Mouse (Mus musculus) spleen, postnatal 4 days (tissue): Measurements from ENCODE around the gene Gm12184.
"Not testable (repeated sequence)": the region's sequence is repeated elsewhere in the genome, so short reads cannot be mapped to it uniquely, and the experiment has no call there.

ENCODE experiments used
- DNase-seq, 2 experiments: peaks; one replicate each; pipeline ENCODE4 v3.0.0; 2022; ENCODE audit warnings: low spot score in 2 of 2

The Gm12184 gene

GRCm38 (mm10) chr11:48825979-48826751 is at the start of gene Gm12184, which contains the start of gene Trim7:
Gene Gm12184, minus strand, starts transcription at chr11:48826655.
Gene Trim7, plus strand, starts transcription at chr11:48826140.
- DNase-seq: not testable (repeated sequence)

GRCm38 (mm10) chr11:48875343-48875837 is 48.9 kb upstream of the Gm12184 start:
- DNase-seq: not testable (repeated sequence)

GRCm38 (mm10) chr11:48874465-48874864 is 48.0 kb upstream of the Gm12184 start:
- peak; percentile 64 to 79 for DNase-seq

GRCm38 (mm10) chr11:48873591-48874290 is 47.3 kb upstream of the Gm12184 start:
- DNase-seq: peak; percentile 44 to 61

- peak in 1 of 2 experiments; percentile 64 for DNase-seq
These were observed 46.3 kb upstream of the Gm12184 start for GRCm38 (mm10) chr11:48872695-48873300.

- DNase-seq: peak in 1 of 2 experiments; percentile 73
These were observed 45.5 kb upstream of the Gm12184 start for GRCm38 (mm10) chr11:48871817-48872541.

GRCm38 (mm10) chr11:48871201-48871772 is 44.8 kb upstream of the Gm12184 start, which contains the start of gene Irgm1:
Gene Irgm1, minus strand, starts transcription at chr11:48871683.
- DNase-seq: peak; percentile 74 to 85

GRCm38 (mm10) chr11:48870781-48871180 is 44.3 kb upstream of the Gm12184 start:
- DNase-seq: peak in 1 of 2 experiments; percentile 61

- DNase-seq: peak in 1 of 2 experiments; percentile 64
These were observed 43.1 kb upstream of the Gm12184 start for GRCm38 (mm10) chr11:48869380-48870110.

GRCm38 (mm10) chr11:48866481-48866880 is 40.0 kb upstream of the Gm12184 start:
- DNase-seq: no peak

GRCm38 (mm10) chr11:48863808-48864207 is 37.4 kb upstream of the Gm12184 start:
- no peak for DNase-seq

GRCm38 (mm10) chr11:48862784-48863319 is 36.4 kb upstream of the Gm12184 start:
- no peak for DNase-seq

- peak; percentile 58 to 74 for DNase-seq
These were observed 32.6 kb upstream of the Gm12184 start for GRCm38 (mm10) chr11:48859014-48859413.

- DNase-seq: peak; percentile 82 to 91
These were observed 27.2 kb upstream of the Gm12184 start for GRCm38 (mm10) chr11:48853474-48854180.

GRCm38 (mm10) chr11:48852624-48853473 is 26.4 kb upstream of the Gm12184 start:
- DNase-seq: peak in 1 of 2 experiments; percentile 53

GRCm38 (mm10) chr11:48852190-48852589 is 25.7 kb upstream of the Gm12184 start:
- peak in 1 of 2 experiments; percentile 37 for DNase-seq

GRCm38 (mm10) chr11:48851270-48851995 is 25.0 kb upstream of the Gm12184 start:
- no peak for DNase-seq

- no peak for DNase-seq
These were observed 23.8 kb upstream of the Gm12184 start for GRCm38 (mm10) chr11:48850240-48850639.
